Mouse (Mus musculus): ENCODE results near the gene Tlk1. TPM values are rescaled to one million over a fixed set of nuclear protein-coding genes. Genes with fewer than 3 reads are reported as not detected.

The Tlk1 gene
- total and polyA plus RNA-seq, 3 experiments: 6.9 to 31.3 (median 26.0) TPM

- H3K4me1 ChIP-seq (ENCODE audit: control insufficient read depth, insufficient read depth, low read length): peaks cover 1% of the 10 kb centered on the region
- no peaks in the 10 kb centered on the region for H3K27me3 ChIP-seq (ENCODE audit: control insufficient read depth, insufficient read depth, low read length)
- no peak overlapping the region for H3K27ac ChIP-seq
- no peak overlapping the region for H3K4me3 ChIP-seq
- intact Hi-C loops (cut with DNase I): no loop called here
- TF ChIP-seq CTCF (IDR thresholded peaks at IDR 0.05) (no peak), POLR2A (IDR thresholded peaks at IDR 0.05; ENCODE audit: insufficient read depth, low read depth, low read length) (no peak), EP300 (IDR thresholded peaks at IDR 0.05; ENCODE audit: insufficient read depth, low read depth, low read length) (no peak)
- DNase-seq: no peak
- no peaks in the 10 kb centered on the region for H3K79me2 ChIP-seq (replicated peaks; ENCODE audit: control insufficient read depth, insufficient read depth, low read length)
- no peaks in the 10 kb centered on the region for H3K36me3 ChIP-seq (ENCODE audit: control insufficient read depth, insufficient read depth, low read length)
- no peak overlapping the region for H3K9ac ChIP-seq (ENCODE audit: low read depth, low read length)
- WGBS: 16% methylated on average over 12 of the region's 12 CpGs
Measured at GRCm38 (mm10) chr2:70838536-70839216, 13.1 kb upstream of the Tlk1 start.

DNA sequence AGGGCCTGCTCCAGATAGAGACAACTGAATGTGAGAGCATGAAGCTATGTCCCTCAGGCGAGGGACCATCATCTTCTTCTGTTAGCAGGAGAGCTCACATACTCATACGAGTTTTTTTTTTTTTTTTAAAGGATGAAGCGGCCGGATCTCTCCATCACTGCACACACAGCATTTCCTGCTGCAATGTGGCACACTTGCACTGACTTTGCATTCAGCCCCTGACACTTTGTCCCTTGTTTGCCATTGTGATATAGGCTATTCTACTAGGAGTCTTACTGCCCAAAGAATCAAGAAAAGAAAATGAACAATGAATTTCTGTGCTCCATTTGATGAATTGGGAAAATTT lies 10.8 kb upstream of the Tlk1 start:
- 58% methylated on average over 4 of the region's 4 CpGs for WGBS
- TF ChIP-seq EP300 (IDR thresholded peaks at IDR 0.05; ENCODE audit: insufficient read depth, low read depth, low read length): no peak
- TF ChIP-seq CTCF (IDR thresholded peaks at IDR 0.05): no peak
- TF ChIP-seq POLR2A (IDR thresholded peaks at IDR 0.05; ENCODE audit: insufficient read depth, low read depth, low read length): no peak
- Histone ChIP-seq H3K9ac (ENCODE audit: low read depth, low read length) (no peak overlapping the region), H3K27me3 (ENCODE audit: control insufficient read depth, insufficient read depth, low read length) (no peaks in the 10 kb centered on the region), H3K79me2 (replicated peaks; ENCODE audit: control insufficient read depth, insufficient read depth, low read length) (no peaks in the 10 kb centered on the region), H3K27ac (no peak overlapping the region), H3K36me3 (ENCODE audit: control insufficient read depth, insufficient read depth, low read length) (no peaks in the 10 kb centered on the region), H3K4me3 (no peak overlapping the region), H3K4me1 (ENCODE audit: control insufficient read depth, insufficient read depth, low read length) (no peaks in the 10 kb centered on the region)
- intact Hi-C loops (cut with DNase I): no loop called here
- DNase-seq: no peak

GRCm38 (mm10) chr2:70835641-70836305 lies 10.2 kb upstream of the Tlk1 start:
- no peaks in the 10 kb centered on the region for H3K27me3 ChIP-seq (ENCODE audit: control insufficient read depth, insufficient read depth, low read length)
- no peak overlapping the region for H3K4me3 ChIP-seq
- no peak overlapping the region for H3K27ac ChIP-seq
- DNase-seq: no peak
- TF ChIP-seq POLR2A (IDR thresholded peaks at IDR 0.05; ENCODE audit: insufficient read depth, low read depth, low read length) (no peak), CTCF (IDR thresholded peaks at IDR 0.05) (no peak)
- intact Hi-C loops (cut with DNase I): no loop called here
- H3K9ac ChIP-seq (ENCODE audit: low read depth, low read length): no peak overlapping the region
- H3K4me1 ChIP-seq (ENCODE audit: control insufficient read depth, insufficient read depth, low read length): no peaks in the 10 kb centered on the region
- no peaks in the 10 kb centered on the region for H3K79me2 ChIP-seq (replicated peaks; ENCODE audit: control insufficient read depth, insufficient read depth, low read length)
- WGBS: 35% methylated on average over 9 of the region's 9 CpGs
- H3K36me3 ChIP-seq (ENCODE audit: control insufficient read depth, insufficient read depth, low read length): no peaks in the 10 kb centered on the region

GRCm38 (mm10) chr2:70835209-70835608 lies 9.7 kb upstream of the Tlk1 start:
- no peaks in the 10 kb centered on the region for H3K27me3 ChIP-seq (ENCODE audit: control insufficient read depth, insufficient read depth, low read length)
- H3K9ac ChIP-seq (ENCODE audit: low read depth, low read length): no peak overlapping the region
- no peaks in the 10 kb centered on the region for H3K79me2 ChIP-seq (replicated peaks; ENCODE audit: control insufficient read depth, insufficient read depth, low read length)
- H3K27ac ChIP-seq: no peak overlapping the region
- no peak for TF ChIP-seq CTCF (IDR thresholded peaks at IDR 0.05)
- TF ChIP-seq POLR2A (IDR thresholded peaks at IDR 0.05; ENCODE audit: insufficient read depth, low read depth, low read length): no peak
- no peak for TF ChIP-seq EP300 (IDR thresholded peaks at IDR 0.05; ENCODE audit: insufficient read depth, low read depth, low read length)
- no peaks in the 10 kb centered on the region for H3K4me1 ChIP-seq (ENCODE audit: control insufficient read depth, insufficient read depth, low read length)
- no peaks in the 10 kb centered on the region for H3K36me3 ChIP-seq (ENCODE audit: control insufficient read depth, insufficient read depth, low read length)
- DNase-seq: no peak
- H3K4me3 ChIP-seq: no peak overlapping the region
- 67% methylated on average over 2 of the region's 2 CpGs for WGBS
- intact Hi-C loops (cut with DNase I): no loop called here

DNA sequence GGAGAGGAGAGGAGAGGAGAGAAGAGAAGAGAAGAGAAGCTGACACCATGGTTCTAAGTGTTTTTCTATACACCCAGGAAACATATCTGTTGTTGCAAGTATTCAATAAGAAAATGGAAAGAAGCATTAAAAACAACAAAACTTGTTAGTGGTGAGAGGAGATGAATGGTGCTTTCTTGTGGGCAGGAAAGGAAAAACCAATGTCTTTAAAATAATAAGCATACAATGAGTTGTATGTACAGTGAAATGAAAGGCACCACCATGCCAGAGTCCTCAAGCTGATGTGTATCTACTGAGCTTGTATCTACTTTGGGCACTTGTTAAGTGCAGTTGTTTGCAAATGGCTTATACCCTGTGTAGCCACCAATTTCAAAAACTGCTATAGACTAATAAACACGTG lies 7.7 kb upstream of the Tlk1 start:
- Histone ChIP-seq H3K27me3 (ENCODE audit: control insufficient read depth, insufficient read depth, low read length) (no peaks in the 10 kb centered on the region), H3K4me1 (ENCODE audit: control insufficient read depth, insufficient read depth, low read length) (no peaks in the 10 kb centered on the region), H3K36me3 (ENCODE audit: control insufficient read depth, insufficient read depth, low read length) (no peaks in the 10 kb centered on the region), H3K4me3 (no peak overlapping the region), H3K9ac (ENCODE audit: low read depth, low read length) (no peak overlapping the region), H3K79me2 (replicated peaks; ENCODE audit: control insufficient read depth, insufficient read depth, low read length) (no peaks in the 10 kb centered on the region), H3K27ac (no peak overlapping the region)
- no peak for DNase-seq
- intact Hi-C loops (cut with DNase I): no loop called here
- WGBS: 54% methylated on average over 1 of the region's 1 CpGs
- TF ChIP-seq EP300 (IDR thresholded peaks at IDR 0.05; ENCODE audit: insufficient read depth, low read depth, low read length) (no peak), CTCF (IDR thresholded peaks at IDR 0.05) (no peak), POLR2A (IDR thresholded peaks at IDR 0.05; ENCODE audit: insufficient read depth, low read depth, low read length) (no peak)

DNA sequence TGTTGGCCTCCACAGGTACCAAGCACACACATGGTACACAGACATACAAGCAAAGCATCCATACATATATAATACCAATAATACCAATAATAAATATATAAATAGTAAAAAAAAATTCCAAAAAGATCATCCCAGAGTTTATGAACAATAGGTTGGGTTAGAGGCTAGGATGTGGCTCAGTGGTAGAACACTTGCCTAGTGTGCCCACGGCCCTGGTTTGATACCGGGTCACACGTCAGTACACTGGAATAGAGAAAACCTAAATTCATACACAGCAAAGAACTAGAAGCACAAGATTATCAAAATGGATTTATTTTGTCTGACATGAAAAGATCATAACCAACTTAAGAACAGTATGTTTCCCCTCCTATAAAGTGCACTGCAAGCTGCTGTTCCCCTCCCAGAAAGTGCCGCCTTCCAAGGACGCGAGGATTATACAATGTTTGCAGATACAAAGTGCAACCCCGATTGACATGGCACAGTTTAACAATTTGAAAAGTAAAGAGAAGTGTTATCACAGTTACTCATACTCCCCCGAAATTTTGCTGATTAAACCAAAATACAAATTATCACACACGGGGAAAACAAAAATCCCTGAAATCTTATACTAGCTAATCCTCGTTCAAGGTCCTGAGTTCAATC lies 6.3 kb upstream of the Tlk1 start:
- 87% methylated on average over 10 of the region's 10 CpGs for WGBS
- no peaks in the 10 kb centered on the region for H3K79me2 ChIP-seq (replicated peaks; ENCODE audit: control insufficient read depth, insufficient read depth, low read length)
- no peaks in the 10 kb centered on the region for H3K27me3 ChIP-seq (ENCODE audit: control insufficient read depth, insufficient read depth, low read length)
- DNase-seq: no peak
- H3K4me1 ChIP-seq (ENCODE audit: control insufficient read depth, insufficient read depth, low read length): no peaks in the 10 kb centered on the region
- intact Hi-C loops (cut with DNase I): no loop called here
- no peaks in the 10 kb centered on the region for H3K36me3 ChIP-seq (ENCODE audit: control insufficient read depth, insufficient read depth, low read length)
- H3K27ac ChIP-seq: no peak overlapping the region
- no peak for TF ChIP-seq POLR2A (IDR thresholded peaks at IDR 0.05; ENCODE audit: insufficient read depth, low read depth, low read length)
- no peak for TF ChIP-seq EP300 (IDR thresholded peaks at IDR 0.05; ENCODE audit: insufficient read depth, low read depth, low read length)
- no peak for TF ChIP-seq CTCF (IDR thresholded peaks at IDR 0.05)
- H3K4me3 ChIP-seq: no peak overlapping the region
- no peak overlapping the region for H3K9ac ChIP-seq (ENCODE audit: low read depth, low read length)
